Mouse (Mus musculus) liver, adult 2 months (tissue): ENCODE data around the gene Rdh19. TPM values are rescaled to one million over a fixed set of nuclear protein-coding genes. Genes with fewer than 3 reads are reported as not detected.
"Not testable (repeated sequence)": the region's sequence is repeated elsewhere in the genome, so short reads cannot be mapped to it uniquely, and the experiment has no call there.

ENCODE experiments used
- DNase-seq: peaks from one replicate; pipeline ENCODE4 v3.0.0-alpha.2; 2011; ENCODE audit warnings: low read depth, low spot score; ENCODE audit errors: extremely low read depth
- H3K27ac ChIP-seq: fragments of 200-500 bp; replicated peaks from 2 replicates; pipeline ENCODE4 v1.5.1; 2012; ENCODE audit warnings: low read depth, mild to moderate bottlenecking, control low read depth, inconsistent platforms, low read length; ENCODE audit not compliant: insufficient read depth
- H3K27me3 ChIP-seq: fragments of 200-500 bp; 2 replicates; pipeline ENCODE4 v1.6.1; 2012; ENCODE audit warnings: mild to moderate bottlenecking, moderate library complexity, low read length, inconsistent platforms; ENCODE audit not compliant: control insufficient read depth, insufficient read depth
- H3K36me3 ChIP-seq: fragments of 200-500 bp; 2 replicates; pipeline ENCODE4 v1.6.1; 2012; ENCODE audit warnings: low read length, inconsistent platforms; ENCODE audit not compliant: control insufficient read depth, insufficient read depth
- H3K4me1 ChIP-seq: fragments of 200-500 bp; 2 replicates; pipeline ENCODE4 v1.6.1; 2011; ENCODE audit warnings: low read length; ENCODE audit not compliant: control insufficient read depth, insufficient read depth
- H3K4me3 ChIP-seq: fragments of 200-500 bp; 2 replicates; pipeline ENCODE4 v1.5.1; 2011; ENCODE audit warnings: low read depth, mild to moderate bottlenecking, control low read depth, low read length, moderate library complexity; ENCODE audit not compliant: insufficient read depth
- H3K79me2 ChIP-seq: fragments of 200-500 bp; 2 replicates; pipeline ENCODE4 v1.6.1; 2012; ENCODE audit warnings: inconsistent platforms, mild to moderate bottlenecking, low read length, moderate library complexity; ENCODE audit not compliant: control insufficient read depth, insufficient read depth
- H3K9ac ChIP-seq: fragments of 200-500 bp; 2 replicates; pipeline ENCODE4 v1.6.1; 2012; ENCODE audit warnings: low read depth, mild to moderate bottlenecking, control low read depth, inconsistent platforms, low read length
- CTCF ChIP-seq: fragments of 200-500 bp; IDR thresholded peaks from 2 replicates; pipeline ENCODE4 v1.5.1; 2011; ENCODE audit warnings: low read depth, low read length, control low read depth
- POLR2A ChIP-seq: fragments of 200-500 bp; IDR thresholded peaks from 2 replicates; pipeline ENCODE4 v1.6.1; 2011; ENCODE audit warnings: low read length, control low read depth; ENCODE audit not compliant: insufficient read depth; ENCODE audit errors: extremely low read depth
- WGBS: fragments of 180-500 bp; shearing (Covaris S2); methylation state at CpG from one replicate; pipeline ENCODE4 v1.1.7; 2018; 5-methylcytosine and 5-hydroxymethylcytosine counted together
- polyA plus RNA-seq: library from polyadenylated mRNA; depleted of rRNA; stranded (reverse); fragments of >200 nt; gene quantifications from 2 replicates; pipeline ENCODE4 v1.2.3, GENCODE M21; 2012; rRNA removed
- total RNA-seq: library from RNA; depleted of rRNA; stranded (reverse); fragments of >200 nt; gene quantifications from 2 replicates; pipeline ENCODE4 v1.2.3, GENCODE M21; 2014; rRNA removed

Gene Rdh19
- total RNA-seq (not detected in 2 replicates), polyA plus RNA-seq (0.05 TPM in 1 of 2 replicates, not detected in the other)

DNA sequence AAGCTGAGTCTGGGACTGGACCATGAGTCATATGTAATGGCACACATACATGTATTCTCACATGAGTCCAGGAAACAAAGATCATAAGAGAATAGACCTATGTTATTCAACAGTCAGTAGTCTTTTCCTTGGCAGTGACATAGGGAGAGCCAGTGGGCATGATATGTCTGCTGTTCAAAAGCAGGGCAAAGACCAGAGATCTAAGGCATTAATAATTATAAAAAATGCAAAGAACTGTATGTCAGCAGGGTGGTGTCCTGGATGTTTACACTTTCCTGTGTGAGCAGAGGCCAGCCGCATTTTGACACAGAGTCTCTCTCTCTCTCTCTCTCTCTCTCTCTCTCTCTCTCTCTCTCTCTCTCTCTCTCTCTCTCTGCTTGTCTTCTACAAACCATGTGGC is at the start of gene Rdh19:
Rdh19 (plus strand) TSS at position 301 of the 400 bp plus-strand sequence.
- WGBS = 79% methylated on average over 1 of the region's 1 CpGs
- Histone ChIP-seq H3K36me3 (no peaks in the 10 kb centered on the region), H3K27ac (no peak within 1 kb of the TSS), H3K4me1 (peaks cover 4% of the 10 kb centered on the region), H3K9ac (no peak within 1 kb of the TSS), H3K79me2 (no peaks in the 10 kb centered on the region), H3K4me3 (no peak within 1 kb of the TSS), H3K27me3 (no peaks in the 10 kb centered on the region)
- DNase-seq = no peak
- TF ChIP-seq POLR2A = no peak
- TF ChIP-seq CTCF = no peak

DNA sequence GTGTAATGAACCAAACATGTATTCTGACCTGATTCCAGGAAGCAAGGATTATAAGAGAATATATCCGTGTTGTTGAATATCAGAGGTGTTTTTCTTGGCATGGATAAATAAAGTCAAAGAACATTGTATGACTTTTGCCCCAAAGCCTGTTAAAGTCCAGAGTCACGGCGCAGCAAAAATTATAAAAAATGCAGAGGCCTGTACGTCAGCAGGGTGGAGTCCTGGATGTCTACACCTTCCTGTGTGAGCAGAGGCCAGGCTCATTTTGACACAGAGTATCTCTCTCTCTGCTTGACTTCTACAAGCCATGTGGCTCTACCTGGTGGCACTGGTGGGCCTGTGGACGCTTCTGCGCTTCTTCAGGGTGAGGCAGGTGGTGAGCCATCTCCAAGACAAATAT is 48.8 kb upstream of the Rdh19 start, which contains the start of gene Rdh16:
Rdh16 (plus strand) TSS at position 262 of the 400 bp plus-strand sequence.
- 35% methylated on average over 6 of the region's 6 CpGs for WGBS
- Histone ChIP-seq H3K9ac (peak within 1 kb of the TSS; percentile 78), H3K36me3 (0 out of 2 replicates have a peak, but pooled peaks cover 2% of the 10 kb centered on the region), H3K4me1 (peaks cover 18% of the 10 kb centered on the region), H3K79me2 (no peaks in the 10 kb centered on the region; the same call in 1 of the 2 replicates), H3K27me3 (no peaks in the 10 kb centered on the region), H3K4me3 (peak within 1 kb of the TSS; percentile 59), H3K27ac (peak within 1 kb of the TSS; percentile 92)
- TF ChIP-seq CTCF (no peak), POLR2A (0 out of 2 replicates have a peak, but pooled peaks have one; percentile 33)
- peak; percentile 96 for DNase-seq

DNA sequence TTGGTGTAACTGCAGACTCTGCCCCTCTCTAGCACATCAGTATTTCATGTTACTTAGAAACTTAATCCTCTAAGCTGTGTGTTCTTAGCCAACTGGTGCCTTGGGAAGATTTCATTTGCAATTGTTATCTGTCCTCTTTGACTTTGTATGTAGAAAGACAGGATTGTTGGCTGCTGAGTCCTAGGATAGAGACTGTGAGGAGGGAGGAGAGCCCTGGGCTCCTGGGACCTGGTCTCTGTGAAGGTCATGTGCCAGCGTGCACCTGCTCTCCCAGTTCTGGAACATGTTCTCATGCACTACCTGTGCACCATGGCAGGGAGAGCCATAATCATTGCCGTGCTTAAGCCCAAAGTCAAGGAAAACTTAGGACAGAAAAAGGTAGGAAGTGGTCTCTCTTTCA is 48.1 kb upstream of the Rdh19 start:
- TF ChIP-seq CTCF = no peak
- TF ChIP-seq POLR2A = no peak
- Histone ChIP-seq H3K27ac (peak overlapping the region; percentile 92), H3K9ac (peak overlapping the region; percentile 78), H3K4me1 (peaks cover 18% of the 10 kb centered on the region), H3K4me3 (peak overlapping the region; percentile 59), H3K79me2 (no peaks in the 10 kb centered on the region; the same call in 1 of the 2 replicates), H3K36me3 (0 out of 2 replicates have a peak, but pooled peaks cover 2% of the 10 kb centered on the region), H3K27me3 (no peaks in the 10 kb centered on the region)
- DNase-seq = peak; percentile 66
- WGBS = 45% methylated on average over 2 of the region's 2 CpGs

DNA sequence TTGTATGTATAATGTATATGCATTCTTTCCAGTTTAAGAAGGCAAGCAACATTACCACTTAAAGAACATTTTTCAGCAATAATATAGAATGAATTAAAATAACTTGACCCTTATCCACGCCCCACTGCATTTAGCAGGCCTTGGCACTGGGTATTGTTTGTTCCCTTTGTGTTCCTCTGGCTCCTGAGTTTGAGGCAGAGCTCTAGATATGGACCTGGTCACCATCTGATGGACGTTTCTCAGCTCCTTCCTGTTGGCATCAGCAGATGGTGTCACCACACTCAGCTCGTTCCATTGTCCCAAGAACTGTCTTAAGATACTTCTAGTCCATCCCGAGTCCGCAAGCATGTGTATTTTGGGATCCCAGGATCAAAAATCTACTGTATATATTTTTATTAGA is 47.5 kb upstream of the Rdh19 start:
- H3K27me3 ChIP-seq = no peaks in the 10 kb centered on the region
- H3K79me2 ChIP-seq = no peaks in the 10 kb centered on the region; the same call in 1 of the 2 replicates
- H3K9ac ChIP-seq = no peak overlapping the region
- no peak overlapping the region for H3K27ac ChIP-seq
- TF ChIP-seq CTCF (no peak), POLR2A (no peak)
- peaks cover 18% of the 10 kb centered on the region for H3K4me1 ChIP-seq
- peak overlapping the region; percentile 19; the same call in 1 of the 2 replicates for H3K4me3 ChIP-seq
- WGBS = 55% methylated on average over 5 of the region's 5 CpGs
- peak; percentile 64 for DNase-seq
- H3K36me3 ChIP-seq = 0 out of 2 replicates have a peak, but pooled peaks cover 2% of the 10 kb centered on the region

DNA sequence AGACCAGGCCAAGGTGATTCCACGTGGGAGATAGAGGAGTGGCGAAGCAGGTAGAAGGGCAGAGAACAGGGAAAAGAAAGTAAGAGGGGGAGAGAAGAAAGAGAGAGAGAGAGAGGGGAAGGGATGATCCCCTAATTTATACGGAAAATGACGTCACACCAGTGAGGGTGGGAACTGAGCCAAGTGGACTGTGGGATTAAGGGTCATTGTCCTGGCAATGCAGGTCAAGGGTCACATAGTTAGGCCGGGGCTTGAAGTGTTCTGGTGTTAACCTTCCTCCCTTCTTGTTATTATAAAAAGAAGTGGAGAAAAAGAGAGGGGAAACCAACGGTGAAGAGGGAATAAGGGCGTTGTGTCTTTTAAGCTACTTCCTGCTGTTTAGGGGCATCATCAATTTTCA is 45.3 kb upstream of the Rdh19 start:
- peaks cover 2% of the 10 kb centered on the region; the same call in 1 of the 2 replicates for H3K36me3 ChIP-seq
- DNase-seq = peak; percentile 52
- H3K4me3 ChIP-seq = no peak overlapping the region
- no peak for TF ChIP-seq POLR2A
- no peak for TF ChIP-seq CTCF
- 55% methylated on average over 7 of the region's 7 CpGs for WGBS
- no peak overlapping the region for H3K9ac ChIP-seq
- no peaks in the 10 kb centered on the region; the same call in 1 of the 2 replicates for H3K79me2 ChIP-seq
- no peaks in the 10 kb centered on the region for H3K27me3 ChIP-seq
- peaks cover 14% of the 10 kb centered on the region for H3K4me1 ChIP-seq
- H3K27ac ChIP-seq = no peak overlapping the region

DNA sequence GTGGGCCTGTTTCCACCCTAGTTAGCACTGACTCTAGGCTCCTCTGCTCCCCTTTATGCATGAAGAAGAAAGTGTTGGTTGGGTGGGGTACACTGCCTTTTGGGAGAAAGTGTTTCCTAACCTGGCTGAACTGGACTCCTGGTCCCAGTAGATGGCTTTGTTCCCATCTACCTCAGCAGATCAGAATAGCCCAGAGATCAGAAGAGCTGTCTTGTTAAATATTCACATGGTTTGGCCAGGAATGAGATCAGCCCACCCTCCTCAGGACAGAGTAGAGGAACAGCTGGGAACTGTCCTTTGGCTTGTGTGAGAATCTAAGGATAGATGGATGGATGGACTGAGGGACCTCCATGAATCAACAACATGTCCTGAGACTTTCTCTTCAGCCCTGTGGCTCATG is 33.8 kb upstream of the Rdh19 start:
- Histone ChIP-seq H3K4me3 (no peak overlapping the region), H3K4me1 (no peaks in the 10 kb centered on the region; the same call in 1 of the 2 replicates), H3K27ac (no peak overlapping the region)

DNA sequence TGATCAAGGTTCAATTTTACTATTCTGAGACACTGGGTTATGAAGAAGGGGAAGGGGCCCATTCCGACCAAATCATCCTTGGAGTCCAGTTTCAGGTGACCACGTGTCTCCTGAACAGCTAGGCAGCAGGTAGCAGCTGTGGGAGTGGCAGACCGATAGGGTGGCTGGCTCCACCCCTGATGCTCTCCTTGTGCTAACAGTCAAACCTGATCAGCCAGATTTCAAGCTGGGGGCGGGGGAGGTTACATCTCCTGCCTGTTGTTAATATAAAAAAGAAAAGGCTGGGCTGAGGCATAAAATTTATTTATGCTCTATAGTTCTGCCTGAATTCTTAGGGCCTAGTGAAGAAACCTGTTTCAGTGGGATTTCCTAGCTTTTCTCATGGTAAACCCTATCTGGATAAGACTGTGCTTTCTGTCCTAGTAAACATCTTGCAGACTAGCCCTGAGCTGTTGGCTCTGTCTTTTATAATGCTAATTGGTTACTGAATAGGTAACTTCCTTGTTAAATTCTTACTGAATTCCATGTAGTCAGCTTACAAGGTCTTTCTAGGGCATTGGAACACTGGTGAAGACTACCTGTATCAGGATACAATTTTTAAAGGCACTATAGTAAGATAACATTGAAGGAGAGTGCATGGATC is 32.3 kb upstream of the Rdh19 start:
- H3K79me2 ChIP-seq, H3K27ac ChIP-seq, H3K4me1 ChIP-seq, DNase-seq, H3K27me3 ChIP-seq, H3K9ac ChIP-seq, H3K4me3 ChIP-seq, H3K36me3 ChIP-seq: not testable (repeated sequence)
- 81% methylated on average over 4 of the region's 4 CpGs for WGBS

More for the DNA sequence above, 33.8 kb upstream of the Rdh19 start:
- H3K9ac ChIP-seq = no peak overlapping the region
- H3K79me2 ChIP-seq = no peaks in the 10 kb centered on the region
- peak; percentile 78 for DNase-seq
- no peak for TF ChIP-seq CTCF
- TF ChIP-seq POLR2A = no peak
- H3K27me3 ChIP-seq = no peaks in the 10 kb centered on the region
- H3K36me3 ChIP-seq = peaks cover 11% of the 10 kb centered on the region; the same call in 1 of the 2 replicates

DNA sequence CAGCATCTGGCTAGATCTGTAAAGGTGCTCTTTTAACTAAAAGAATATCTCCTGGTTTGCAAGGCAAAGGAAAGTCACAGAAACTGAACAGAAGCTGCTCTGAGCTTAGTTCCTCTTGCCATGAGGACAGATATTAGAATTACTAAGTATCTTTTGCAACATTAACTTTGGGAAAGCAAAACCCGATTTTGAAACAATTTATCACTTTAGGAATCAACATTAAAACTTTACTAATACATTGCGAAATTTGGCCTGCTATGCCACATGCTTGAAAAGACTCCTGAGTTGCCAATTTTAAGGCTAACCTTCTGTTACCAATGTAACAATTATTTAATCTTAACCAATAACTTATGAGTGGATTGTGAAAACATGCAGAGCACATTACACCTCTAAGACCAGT is 27.9 kb upstream of the Rdh19 start:
- H3K9ac ChIP-seq, H3K79me2 ChIP-seq, H3K36me3 ChIP-seq, H3K27me3 ChIP-seq, H3K4me3 ChIP-seq, H3K4me1 ChIP-seq, H3K27ac ChIP-seq: not testable (repeated sequence)
- 31% methylated on average over 2 of the region's 2 CpGs for WGBS
- peak; percentile 94 for DNase-seq
